Comparison of ENCODE assay signal across 27 mouse cellular contexts in genomic region chr10:107962130-107962529, GRCm38 (mm10). TPM values are rescaled to one million over a fixed set of nuclear protein-coding genes. Genes with fewer than 3 reads are reported as not detected.
DNase-seq lines count a peak whose midpoint lies in the region; ATAC-seq and TF ChIP-seq lines count a peak whose summit lies in the region.
"Had no signal": no experiment of that assay in that cellular context is flagged by ENCODE, and none has a peak within 500 bp of the region (broad histone marks: within the 10 kb centered on the region; RNA-seq: fewer than 3 reads in every experiment).

No protein-coding gene starts in this region.

- 29% methylated on average over 3 of the region's 3 CpGs for WGBS in liver, embryonic 13.5 days (ENCODE audit: insufficient replicate concordance)

- H3K27ac ChIP-seq in MEL (ENCODE audit: control insufficient read depth, low read depth, low read length): no peak overlapping the region
- no peak overlapping the region for H3K27ac ChIP-seq in liver, embryonic 13.5 days
- H3K27ac ChIP-seq: gastrocnemius, adult 2 months; heart, adult 2 months; hindbrain, embryonic 10.5 days; hindbrain, embryonic 15.5 days; kidney, embryonic 15.5 days; limb, embryonic 13.5 days; neural tube, embryonic 12.5 days had no signal

- ATAC-seq in common myeloid progenitor, adult 5-6 weeks (replicated peaks; ENCODE audit: low read depth, poor library complexity, severe bottlenecking): peak; percentile 74; the same call in 1 of the 2 replicates
- ATAC-seq in liver, embryonic 13.5 days (ENCODE audit: low read depth): peak; percentile 93
- ATAC-seq in megakaryocyte progenitor cell, adult 5-6 weeks (replicated peaks; ENCODE audit: poor library complexity): peak; percentile 95
- ATAC-seq: forebrain, embryonic 14.5 days; inflammation-experienced regulatory T-cells, adult 6 months had no signal

- no peaks in the 10 kb centered on the region for H3K9me3 ChIP-seq in MEL (replicated peaks; ENCODE audit: insufficient read depth, low read length)
- no peaks in the 10 kb centered on the region for H3K9me3 ChIP-seq in liver, embryonic 13.5 days (replicated peaks)
- H3K9me3 ChIP-seq: hindbrain, embryonic 10.5 days; hindbrain, embryonic 15.5 days; kidney, embryonic 15.5 days; limb, embryonic 13.5 days; neural tube, embryonic 12.5 days had no signal

- DNase-seq in MEL (ENCODE audit: low read depth, low spot score): peak; percentile 41
- DNase-seq in liver, embryonic 13.5 days: peak; percentile 49
- DNase-seq in embryo, embryonic 10.5 days (ENCODE audit: low spot score): no peak
- no peak for DNase-seq in gastrocnemius, adult 8-10 months (ENCODE audit: low spot score in 2 of 2)
- no peak for DNase-seq in thymus, postnatal 36 days
- DNase-seq: adrenal gland, postnatal 25 days; cerebellum, adult 2 months; cerebellum, postnatal 14 days; gastrocnemius, adult 2 months; heart, adult 2 months; heart, postnatal 14 days; kidney, adult 18-20 months; kidney, postnatal 25 days; lung, adult 2 months; lung, postnatal 10 days had no signal

- TF ChIP-seq POLR2A in MEL (IDR thresholded peaks at IDR 0.05; ENCODE audit: control insufficient read depth in 1 of 2, insufficient read depth in 1 of 2, low read depth in 1 of 2, low read length in 2 of 2, poor library complexity in 1 of 2): no peak

- peak; percentile 18 to 49; a peak in 2 of 4 replicates for TF ChIP-seq EP300 in MEL (IDR thresholded peaks at IDR 0.05; ENCODE audit: low read depth in 1 of 2, low read length in 2 of 2)

- no peak overlapping the region for H3K4me2 ChIP-seq in liver, embryonic 13.5 days
- H3K4me2 ChIP-seq: hindbrain, embryonic 15.5 days; kidney, embryonic 15.5 days; limb, embryonic 13.5 days; midbrain, embryonic 11.5 days; neural tube, embryonic 12.5 days had no signal

- no peaks in the 10 kb centered on the region for H3K79me2 ChIP-seq in MEL (ENCODE audit: control insufficient read depth, insufficient read depth, low read length, poor library complexity)

- no peak for TF ChIP-seq RAD21 in MEL (IDR thresholded peaks at IDR 0.05; ENCODE audit: low read depth, low read length)

- no peak for TF ChIP-seq CTCF in MEL (IDR thresholded peaks at IDR 0.05 in 2 of 3, conservative IDR thresholded peaks at IDR 0.05 in 1 of 3; ENCODE audit: control insufficient read depth in 1 of 3, insufficient read depth in 1 of 3, low read depth in 2 of 3, low read length in 3 of 3, poor library complexity in 1 of 3, severe bottlenecking in 1 of 3)

- no peaks in the 10 kb centered on the region; a peak in 1 of 4 replicates for H3K4me1 ChIP-seq in MEL (ENCODE audit: control insufficient read depth in 1 of 2, insufficient read depth in 2 of 2, low read length in 2 of 2)
- peaks cover 4% of the 10 kb centered on the region for H3K4me1 ChIP-seq in liver, embryonic 13.5 days (replicated peaks)
- H3K4me1 ChIP-seq: hindbrain, embryonic 10.5 days; hindbrain, embryonic 15.5 days; kidney, embryonic 15.5 days; limb, embryonic 13.5 days; neural tube, embryonic 12.5 days had no signal

- no peaks in the 10 kb centered on the region for H3K36me3 ChIP-seq in MEL (ENCODE audit: control insufficient read depth in 1 of 2, insufficient read depth in 2 of 2, low read length in 2 of 2)
- no peaks in the 10 kb centered on the region for H3K36me3 ChIP-seq in liver, embryonic 13.5 days
- H3K36me3 ChIP-seq: hindbrain, embryonic 10.5 days; hindbrain, embryonic 15.5 days; kidney, embryonic 15.5 days; limb, embryonic 13.5 days; neural tube, embryonic 12.5 days had no signal

- no peaks in the 10 kb centered on the region for H3K27me3 ChIP-seq in MEL (ENCODE audit: control insufficient read depth in 1 of 2, insufficient read depth in 2 of 2, low read length in 2 of 2)
- H3K27me3 ChIP-seq in liver, embryonic 13.5 days: no peaks in the 10 kb centered on the region
- H3K27me3 ChIP-seq: CH12.LX; hindbrain, embryonic 15.5 days; kidney, embryonic 15.5 days; limb, embryonic 13.5 days; neural tube, embryonic 12.5 days had no signal

- H3K4me3 ChIP-seq in MEL (ENCODE audit: control insufficient read depth in 1 of 2, insufficient read depth in 1 of 2, low read depth in 2 of 2, low read length in 2 of 2): no peak overlapping the region
- H3K4me3 ChIP-seq in liver, embryonic 13.5 days (replicated peaks): no peak overlapping the region
- H3K4me3 ChIP-seq: gastrocnemius, adult 2 months; heart, adult 2 months; hindbrain, embryonic 10.5 days; hindbrain, embryonic 15.5 days; kidney, embryonic 15.5 days; limb, embryonic 13.5 days; myocyte; neural tube, embryonic 12.5 days had no signal

- no peak overlapping the region for H3K9ac ChIP-seq in MEL (ENCODE audit: control insufficient read depth, low read depth, low read length, poor library complexity, severe bottlenecking)
- H3K9ac ChIP-seq in liver, embryonic 13.5 days: no peak overlapping the region
- H3K9ac ChIP-seq: hindbrain, embryonic 15.5 days; kidney, embryonic 15.5 days; limb, embryonic 13.5 days; neural tube, embryonic 12.5 days had no signal

TF ChIP-seq in MEL, 35 proteins besides CTCF, POLR2A, EP300 and RAD21:
- TF ChIP-seq NELFE (IDR thresholded peaks at IDR 0.05; ENCODE audit: low read depth, low read length) (no peak), GATA1 (IDR thresholded peaks at IDR 0.05; ENCODE audit: low read depth, low read length) (0 out of 2 replicates have a peak, but pooled peaks have one; percentile 35), KAT2A (conservative IDR thresholded peaks at IDR 0.05; ENCODE audit: low read depth, low read length) (no peak), USF2 (IDR thresholded peaks at IDR 0.05; ENCODE audit: borderline replicate concordance in 1 of 2, insufficient read depth in 1 of 2, low read depth in 1 of 2, low read length in 2 of 2) (no peak), ZMIZ1 (IDR thresholded peaks at IDR 0.05; ENCODE audit: low read depth, low read length) (no peak), GABPA (IDR thresholded peaks at IDR 0.05; ENCODE audit: low read depth, low read length) (no peak), MAZ (IDR thresholded peaks at IDR 0.05; ENCODE audit: low read depth, low read length) (no peak), TBP (IDR thresholded peaks at IDR 0.05; ENCODE audit: low read depth, low read length) (no peak), ETS1 (IDR thresholded peaks at IDR 0.05; ENCODE audit: low read depth, low read length) (peak; percentile 45; the same call in 1 of the 2 replicates), USF1 (IDR thresholded peaks at IDR 0.05; ENCODE audit: low read depth, low read length) (no peak), CHD1 (IDR thresholded peaks at IDR 0.05; ENCODE audit: low read depth, low read length) (no peak), TCF12 (IDR thresholded peaks at IDR 0.05; ENCODE audit: low read depth, low read length) (peak; percentile 37; the same call in 1 of the 2 replicates), JUND (IDR thresholded peaks at IDR 0.05; ENCODE audit: low read depth, low read length) (no peak), UBTF (IDR thresholded peaks at IDR 0.05; ENCODE audit: borderline replicate concordance, insufficient read depth, low read depth, low read length) (no peak), ZC3H11A (IDR thresholded peaks at IDR 0.05; ENCODE audit: low read depth, low read length) (no peak)
TF ChIP-seq in MEL: peak in this region for 3.

RNA-seq across cellular contexts. Expression of gene Otogl, which starts 50.2 kb away (rescaled TPM):
- not detected in 2 replicates for total RNA-seq in MEL (2012; rRNA removed)
- not detected for polyA plus RNA-seq in MEL (2012; ENCODE audit: insufficient read depth in 1 of 2, insufficient read length in 2 of 2, low read depth in 1 of 2, low replicate concordance in 2 of 2, missing spikeins in 1 of 2)
- 0.41 and 0.49 TPM in 2 replicates for total RNA-seq in common myeloid progenitor, adult 5-6 weeks (2017)
- polyA plus RNA-seq in liver, embryonic 13.5 days (2015; fragmentation: Nextera tagmentation; extraction: Ambion mirVana): 0.01 and 0.02 TPM in 2 replicates
- total RNA-seq in megakaryocyte progenitor cell, adult 5-6 weeks (2015): 2.9 and 3.3 TPM in 2 replicates
- total RNA-seq in megakaryocyte progenitor cell, adult 5-6 weeks (2017): 1.5 and 2.0 TPM in 2 replicates
- under 1 TPM in 1 of 4 experiments, not detected in 3; 0.10 TPM for total RNA-seq in gastrocnemius, adult 8-10 months (2022)
- polyA plus RNA-seq: inflammation-experienced regulatory T-cells, adult 6 months; midbrain, embryonic 11.5 days had no signal

Comparison
In these comparisons a context has a peak if more than half of its experiments do, and no peak if none do; other contexts are left out.
1. DNase-seq: peak in MEL (single experiment) and liver, embryonic 13.5 days (single experiment); none in embryo, embryonic 10.5 days (single experiment), gastrocnemius, adult 8-10 months (0 of 2) and thymus, postnatal 36 days (0 of 2).
2. Peak in every context shown above with its lines, with median percentiles within 50 percentile points of each other: ATAC-seq.